Mouse (Mus musculus) hindbrain, embryonic 10.5 days (tissue): ENCODE measurements at regions not wholly inside any gene's neighbourhood (a gene's known extent, or its start where the extent isn't known, plus 50 kb on each side); places are given as distances from the start of the nearest gene placed in this dataset.
A peak's percentile ranks its signal among the peaks of the same experiment; 100 is the strongest.

Experiments used
- DNase-seq: peaks from one replicate; pipeline ENCODE4 v3.0.0-alpha.2; 2017; ENCODE audit warnings: low spot score
- H3K27ac ChIP-seq: fragments of 300-500 bp; sonication (generic); 2 replicates; pipeline ENCODE4 v1.5.1; 2016; ENCODE audit warnings: mild to moderate bottlenecking, moderate library complexity
- H3K27me3 ChIP-seq: fragments of 300-500 bp; sonication (generic); 2 replicates; pipeline ENCODE4 v1.6.1; 2016; ENCODE audit warnings: mild to moderate bottlenecking; ENCODE audit not compliant: poor library complexity, insufficient read depth, severe bottlenecking
- H3K36me3 ChIP-seq: fragments of 300-500 bp; sonication (generic); 2 replicates; pipeline ENCODE4 v1.6.1; 2016; ENCODE audit warnings: mild to moderate bottlenecking, moderate library complexity
- H3K4me1 ChIP-seq: fragments of 300-500 bp; sonication (generic); replicated peaks from 2 replicates; pipeline ENCODE4 v1.6.1; 2016; ENCODE audit warnings: mild to moderate bottlenecking
- H3K4me3 ChIP-seq: fragments of 300-500 bp; sonication (generic); 2 replicates; pipeline ENCODE4 v1.5.1; 2016; ENCODE audit warnings: mild to moderate bottlenecking, moderate library complexity
- H3K9me3 ChIP-seq: fragments of 300-500 bp; sonication (generic); 2 replicates; pipeline ENCODE4 v1.6.1; 2016; ENCODE audit warnings: mild to moderate bottlenecking, moderate library complexity
- WGBS: fragments of 180-500 bp; shearing (Covaris S2); methylation state at CpG from one replicate; pipeline ENCODE4 v1.1.7; 2016; 5-methylcytosine and 5-hydroxymethylcytosine counted together

GRCm38 (mm10) chr8:67405947-67406346 is 117.7 kb upstream of the Nat3 start:
- H3K36me3 ChIP-seq = no peaks in the 10 kb centered on the region
- H3K27me3 ChIP-seq = no peaks in the 10 kb centered on the region
- H3K27ac ChIP-seq = no peak overlapping the region
- no peaks in the 10 kb centered on the region for H3K9me3 ChIP-seq
- 49% methylated on average over 10 of the region's 10 CpGs for WGBS
- peak; percentile 27 for DNase-seq
- no peaks in the 10 kb centered on the region for H3K4me1 ChIP-seq
- H3K4me3 ChIP-seq = no peak overlapping the region

DNA sequence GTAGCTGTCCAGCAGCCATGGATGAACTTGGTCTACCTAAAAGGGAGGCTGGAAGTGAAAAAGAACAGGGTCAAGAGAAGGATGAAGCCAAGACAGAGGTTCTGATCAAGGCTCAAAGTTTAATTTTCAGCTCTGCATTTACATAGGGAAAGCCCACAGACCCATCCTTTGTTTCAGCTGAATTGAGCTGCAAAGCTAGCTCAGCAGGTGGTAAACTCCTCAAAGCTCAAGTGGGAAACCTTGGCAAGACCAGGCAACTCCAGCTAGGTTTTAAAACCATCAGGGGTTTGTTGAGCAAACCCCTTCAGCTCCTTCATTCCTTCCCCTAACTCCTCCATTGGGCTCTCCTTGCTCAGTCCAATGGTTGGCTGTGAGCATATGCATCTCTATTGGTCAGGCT is 108.8 kb upstream of the Nat3 start:
- DNase-seq = no peak
- H3K36me3 ChIP-seq = no peaks in the 10 kb centered on the region
- no peaks in the 10 kb centered on the region for H3K4me1 ChIP-seq
- no peaks in the 10 kb centered on the region for H3K9me3 ChIP-seq
- no peak overlapping the region for H3K27ac ChIP-seq
- H3K4me3 ChIP-seq = no peak overlapping the region
- H3K27me3 ChIP-seq = no peaks in the 10 kb centered on the region

GRCm38 (mm10) chr8:67422521-67422920 is 101.1 kb upstream of the Nat3 start:
- no peaks in the 10 kb centered on the region for H3K27me3 ChIP-seq
- no peaks in the 10 kb centered on the region for H3K36me3 ChIP-seq
- no peak for DNase-seq
- H3K27ac ChIP-seq = no peak overlapping the region
- H3K4me1 ChIP-seq = no peaks in the 10 kb centered on the region
- H3K4me3 ChIP-seq = no peak overlapping the region
- H3K9me3 ChIP-seq = no peaks in the 10 kb centered on the region
- WGBS = 88% methylated on average over 2 of the region's 2 CpGs
